ENCODE assay signal across 8 mouse cellular contexts in the genomic region with DNA sequence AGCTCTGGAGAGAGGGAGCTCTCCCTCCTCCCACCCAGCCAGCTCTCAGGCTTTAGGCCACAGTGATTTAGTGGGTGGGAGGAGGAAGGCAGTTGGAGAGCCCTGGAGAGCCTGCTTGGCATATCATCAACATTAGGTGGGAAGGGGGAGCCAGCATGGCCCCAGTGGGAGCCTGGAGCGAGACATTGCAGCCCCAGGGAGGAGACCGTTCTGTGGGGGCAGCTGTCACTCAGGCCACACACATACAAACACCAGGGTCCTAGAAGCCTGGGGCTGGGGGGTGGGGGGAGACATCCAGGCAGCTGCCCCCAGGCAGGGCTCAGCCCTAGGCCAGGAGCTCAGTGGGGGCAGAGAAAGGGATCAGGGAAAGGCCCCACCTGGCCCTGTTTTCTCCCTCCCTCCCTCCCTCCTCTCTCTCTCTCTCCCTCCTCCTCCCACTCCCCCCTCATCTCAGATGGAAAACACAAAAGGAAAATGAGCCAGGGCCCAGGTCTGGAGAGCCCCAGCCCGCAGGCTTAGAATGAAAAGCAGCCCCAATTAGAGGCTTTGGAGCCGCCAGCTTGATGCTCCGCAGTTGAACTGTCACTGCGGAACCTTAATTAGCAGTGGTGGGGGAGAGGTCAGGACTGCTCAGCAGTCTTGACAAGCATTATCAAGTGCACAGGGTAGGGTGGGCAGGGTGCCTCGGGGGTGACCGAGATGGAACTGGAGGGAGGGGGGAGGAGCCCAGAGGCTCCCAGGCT.
A peak's percentile ranks its signal among the peaks of the same experiment; 100 is the strongest.
DNase-seq lines count a peak whose midpoint lies in the region; ATAC-seq and TF ChIP-seq lines count a peak whose summit lies in the region.

No protein-coding gene starts in this region.

- H3K4me3 ChIP-seq in embryonic facial prominence, embryonic 14.5 days (ENCODE audit: low read depth, low read length) = no peak overlapping the region
- no peak overlapping the region for H3K4me3 ChIP-seq in limb, embryonic 14.5 days (replicated peaks; ENCODE audit: low read length)
- H3K4me3 ChIP-seq in olfactory bulb, adult 2 months (ENCODE audit: insufficient read depth, low read depth, low read length) = no peak overlapping the region

- 7% methylated on average over 8 of the region's 8 CpGs for WGBS in embryonic facial prominence, embryonic 14.5 days
- WGBS in limb, embryonic 14.5 days = 5% methylated on average over 8 of the region's 8 CpGs
- WGBS in olfactory bulb, adult 2 months = 13% methylated on average over 8 of the region's 8 CpGs

- H3K27ac ChIP-seq in embryonic facial prominence, embryonic 14.5 days (replicated peaks; ENCODE audit: low read depth, low read length) = peak overlapping the region; percentile 81
- H3K27ac ChIP-seq in limb, embryonic 14.5 days (replicated peaks; ENCODE audit: low read depth, low read length) = peak overlapping the region; percentile 50
- H3K27ac ChIP-seq in olfactory bulb, adult 2 months (ENCODE audit: insufficient read depth, low read depth, low read length) = peak overlapping the region; percentile 87

- H3K4me2 ChIP-seq in embryonic facial prominence, embryonic 14.5 days (ENCODE audit: low read depth, low read length) = peak overlapping the region; percentile 8; the same call in 1 of the 2 replicates
- H3K4me2 ChIP-seq in limb, embryonic 14.5 days (replicated peaks; ENCODE audit: low read depth, low read length, severe bottlenecking) = peak overlapping the region; percentile 10; the same call in 1 of the 2 replicates

- no peak for TF ChIP-seq CTCF in olfactory bulb, adult 2 months (IDR thresholded peaks at IDR 0.05; ENCODE audit: insufficient read depth, low read depth, low read length)

- no peak for TF ChIP-seq POLR2A in limb, embryonic 14.5 days (IDR thresholded peaks at IDR 0.05; ENCODE audit: borderline replicate concordance, extremely low read depth, insufficient read depth, insufficient read length)
- TF ChIP-seq POLR2A in olfactory bulb, adult 2 months (IDR thresholded peaks at IDR 0.05; ENCODE audit: insufficient read depth, low read depth, low read length) = no peak

- peaks cover 67% of the 10 kb centered on the region for H3K4me1 ChIP-seq in embryonic facial prominence, embryonic 14.5 days (ENCODE audit: control insufficient read depth, insufficient read depth, low read length)
- H3K4me1 ChIP-seq in limb, embryonic 14.5 days (ENCODE audit: control insufficient read depth, insufficient read depth, low read length) = peaks cover 59% of the 10 kb centered on the region
- peaks cover 82% of the 10 kb centered on the region for H3K4me1 ChIP-seq in olfactory bulb, adult 2 months (ENCODE audit: control insufficient read depth, insufficient read depth, low read length)

- H3K36me3 ChIP-seq in embryonic facial prominence, embryonic 14.5 days (ENCODE audit: control insufficient read depth, insufficient read depth, low read length) = no peaks in the 10 kb centered on the region
- H3K36me3 ChIP-seq in limb, embryonic 14.5 days (ENCODE audit: control insufficient read depth, insufficient read depth, low read length) = no peaks in the 10 kb centered on the region

- no peaks in the 10 kb centered on the region for H3K9me3 ChIP-seq in embryonic facial prominence, embryonic 14.5 days (ENCODE audit: control insufficient read depth, low read length)
- no peaks in the 10 kb centered on the region for H3K9me3 ChIP-seq in limb, embryonic 14.5 days (ENCODE audit: control insufficient read depth, low read length)

- no peak overlapping the region for H3K9ac ChIP-seq in embryonic facial prominence, embryonic 14.5 days (ENCODE audit: low read depth, low read length)
- H3K9ac ChIP-seq in limb, embryonic 14.5 days (ENCODE audit: low read depth, low read length, severe bottlenecking) = no peak overlapping the region

- no peaks in the 10 kb centered on the region for H3K27me3 ChIP-seq in embryonic facial prominence, embryonic 14.5 days (replicated peaks; ENCODE audit: control insufficient read depth, insufficient read depth, low read length)
- no peaks in the 10 kb centered on the region for H3K27me3 ChIP-seq in limb, embryonic 14.5 days (ENCODE audit: control insufficient read depth, insufficient read depth, low read length)

- peak; percentile 77 for ATAC-seq in embryonic facial prominence, embryonic 14.5 days (ENCODE audit: low read depth)
- ATAC-seq in limb, embryonic 14.5 days (ENCODE audit: low FRiP score, low read depth) = peak; percentile 53

- peak; percentile 57 for DNase-seq in kidney, postnatal 10 days
- no peak for DNase-seq in kidney, postnatal 25 days
- peak; percentile 95 for DNase-seq in embryonic facial prominence, embryonic 14.5 days (ENCODE audit: low spot score)
- peak; percentile 44 for DNase-seq in limb, embryonic 14.5 days (ENCODE audit: low spot score)
- no peak for DNase-seq in adipocyte (ENCODE audit: low spot score)
- DNase-seq in spleen, postnatal 14 days (ENCODE audit: low spot score in 2 of 2) = no peak
- no peak for DNase-seq in layer of hippocampus, adult 11-12 months (ENCODE audit: low spot score)

Comparison
In these comparisons a context has a peak if more than half of its experiments do, and no peak if none do; other contexts are left out.
1. DNase-seq: peak in kidney, postnatal 10 days (single experiment), embryonic facial prominence, embryonic 14.5 days (single experiment) and limb, embryonic 14.5 days (single experiment); none in kidney, postnatal 25 days (0 of 2), adipocyte (single experiment), spleen, postnatal 14 days (0 of 2) and layer of hippocampus, adult 11-12 months (single experiment).
2. Peak in every context shown above with its lines, with median percentiles within 50 percentile points of each other: H3K27ac ChIP-seq.